Mouse (Mus musculus) heart, embryonic 11.5 days (tissue): Measurements from ENCODE around the gene Hdac9. TPM values are rescaled to one million over a fixed set of nuclear protein-coding genes. Genes with fewer than 3 reads are reported as not detected.

ENCODE experiments used
- ATAC-seq: fragments of 200-750 bp; cut with Nextera tagmentation; replicated peaks from 2 replicates; pipeline ENCODE4 v1.8.0; 2017; ENCODE audit warnings: moderate library complexity; ENCODE audit not compliant: insufficient number of reproducible peaks, low FRiP score, low TSS enrichment
- H3K27ac ChIP-seq: fragments of 300-500 bp; sonication (generic); 2 replicates; pipeline ENCODE4 v1.5.1; 2014; ENCODE audit warnings: mild to moderate bottlenecking, low read depth, low read length
- H3K27me3 ChIP-seq: fragments of 300-500 bp; sonication (generic); 2 replicates; pipeline ENCODE4 v1.6.1; 2014; ENCODE audit warnings: mild to moderate bottlenecking, low read length, mixed read lengths; ENCODE audit not compliant: control insufficient read depth, insufficient read depth
- H3K36me3 ChIP-seq: fragments of 300-500 bp; sonication (generic); 2 replicates; pipeline ENCODE4 v1.6.1; 2014; ENCODE audit warnings: mild to moderate bottlenecking, low read length, moderate library complexity, mixed read lengths; ENCODE audit not compliant: control insufficient read depth, insufficient read depth
- H3K4me1 ChIP-seq: fragments of 300-500 bp; sonication (generic); 2 replicates; pipeline ENCODE4 v1.6.1; 2014; ENCODE audit warnings: low read length; ENCODE audit not compliant: control insufficient read depth, insufficient read depth
- H3K4me2 ChIP-seq: fragments of 300-500 bp; sonication (generic); 2 replicates; pipeline ENCODE4 v1.6.1; 2014; ENCODE audit warnings: mild to moderate bottlenecking, moderate library complexity
- H3K4me3 ChIP-seq: fragments of 300-500 bp; sonication (generic); 2 replicates; pipeline ENCODE4 v1.5.1; 2014; ENCODE audit warnings: low read depth, low read length
- H3K9ac ChIP-seq: fragments of 300-500 bp; sonication (generic); 2 replicates; pipeline ENCODE4 v1.6.1; 2014; ENCODE audit warnings: mild to moderate bottlenecking, low read depth, low read length, moderate library complexity
- H3K9me3 ChIP-seq: fragments of 300-500 bp; sonication (generic); replicated peaks from 2 replicates; pipeline ENCODE4 v1.6.1; 2016; ENCODE audit warnings: low read length; ENCODE audit not compliant: control insufficient read depth
- WGBS: fragments of 180-500 bp; shearing (Covaris S2); extraction: QIAGEN DNeasy Blood & Tissue Kit; methylation state at CpG from one replicate; pipeline ENCODE4 v1.1.7; 2014; ENCODE audit not compliant: insufficient replicate concordance; 5-methylcytosine and 5-hydroxymethylcytosine counted together
- polyA plus RNA-seq: library from polyadenylated mRNA; unstranded; fragments of >200 nt; fragmentation: Nextera tagmentation; extraction: Ambion mirVana; gene quantifications from 2 replicates; pipeline ENCODE4 v1.2.1, GENCODE M21; 2014

The Hdac9 gene
- polyA plus RNA-seq, 1 experiment from 2014 or later = 29.3 TPM

DNA sequence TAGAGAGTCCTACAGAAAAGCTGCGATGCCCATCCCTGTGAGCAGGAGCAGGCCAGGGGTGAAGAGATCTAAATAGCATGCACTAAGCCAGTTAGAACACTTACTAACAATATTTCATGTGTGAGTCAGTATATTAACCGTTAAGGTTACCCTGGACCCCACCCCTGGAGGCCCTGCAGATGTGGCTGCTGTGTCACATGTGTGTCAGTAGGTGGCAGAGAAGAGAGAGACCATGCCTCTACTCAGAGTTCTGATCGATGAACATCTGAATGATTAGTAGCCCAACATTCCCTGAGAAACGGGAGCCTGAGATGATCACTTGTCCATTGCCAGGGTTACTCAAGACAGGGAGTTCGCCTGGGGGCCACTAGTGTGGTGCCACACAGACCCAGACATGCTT lies 22.0 kb downstream of the Hdac9 start:
- Histone ChIP-seq H3K36me3 (no peaks in the 10 kb centered on the region), H3K27ac (no peak overlapping the region), H3K9ac (no peak overlapping the region), H3K4me3 (no peak overlapping the region), H3K4me2 (no peak overlapping the region), H3K27me3 (no peaks in the 10 kb centered on the region), H3K4me1 (no peaks in the 10 kb centered on the region), H3K9me3 (no peaks in the 10 kb centered on the region)
- no peak for ATAC-seq
- WGBS = 68% methylated on average over 5 of the region's 5 CpGs

DNA sequence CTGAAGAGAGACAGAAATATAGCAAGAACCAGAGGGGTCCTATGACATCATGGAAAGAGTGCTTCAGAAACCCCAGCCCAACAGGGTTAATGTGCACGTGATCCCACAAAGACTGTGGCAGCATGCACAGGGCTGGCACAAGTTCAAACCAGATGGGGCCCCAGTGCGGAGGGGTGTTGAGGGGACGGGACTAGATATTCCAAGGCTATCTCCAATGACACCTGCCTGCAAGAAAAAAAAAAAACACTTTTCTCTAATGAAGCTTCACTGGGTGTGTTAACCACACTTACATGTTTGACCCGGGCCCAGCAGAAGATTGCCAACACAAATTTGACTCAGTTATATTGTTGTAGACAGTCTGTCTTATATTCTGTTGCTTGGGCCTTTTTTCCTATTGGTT lies 28.2 kb downstream of the Hdac9 start:
- H3K27me3 ChIP-seq = no peaks in the 10 kb centered on the region
- WGBS = 86% methylated on average over 4 of the region's 4 CpGs
- H3K4me1 ChIP-seq = no peaks in the 10 kb centered on the region
- H3K36me3 ChIP-seq = no peaks in the 10 kb centered on the region
- H3K9me3 ChIP-seq = no peaks in the 10 kb centered on the region
- ATAC-seq = no peak
- no peak overlapping the region for H3K4me3 ChIP-seq
- no peak overlapping the region for H3K4me2 ChIP-seq
- H3K27ac ChIP-seq = no peak overlapping the region
- H3K9ac ChIP-seq = no peak overlapping the region

DNA sequence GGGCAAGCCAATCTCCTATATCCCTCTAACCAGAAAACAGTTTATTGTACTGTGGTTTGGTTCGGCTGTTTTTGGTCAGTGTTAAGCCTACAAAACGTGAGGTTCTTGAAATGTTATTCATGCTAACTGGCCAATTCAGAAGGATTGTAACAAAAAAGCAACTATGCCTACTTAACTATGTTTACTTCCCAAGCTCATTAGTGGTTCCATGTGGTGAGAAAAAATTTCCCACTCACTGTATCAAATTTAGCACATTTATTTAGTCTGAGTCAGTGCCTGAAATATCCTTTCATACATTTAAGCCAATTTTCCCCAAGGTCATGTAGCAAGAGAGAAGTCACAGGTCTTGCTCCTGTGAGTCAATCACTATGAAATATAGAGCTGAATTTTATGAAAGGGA lies 42.0 kb downstream of the Hdac9 start:
- Histone ChIP-seq H3K27me3 (no peaks in the 10 kb centered on the region), H3K36me3 (no peaks in the 10 kb centered on the region), H3K4me3 (no peak overlapping the region), H3K9me3 (no peaks in the 10 kb centered on the region), H3K4me1 (no peaks in the 10 kb centered on the region), H3K27ac (no peak overlapping the region), H3K4me2 (no peak overlapping the region), H3K9ac (no peak overlapping the region)
- no peak for ATAC-seq
- 66% methylated on average over 2 of the region's 2 CpGs for WGBS

DNA sequence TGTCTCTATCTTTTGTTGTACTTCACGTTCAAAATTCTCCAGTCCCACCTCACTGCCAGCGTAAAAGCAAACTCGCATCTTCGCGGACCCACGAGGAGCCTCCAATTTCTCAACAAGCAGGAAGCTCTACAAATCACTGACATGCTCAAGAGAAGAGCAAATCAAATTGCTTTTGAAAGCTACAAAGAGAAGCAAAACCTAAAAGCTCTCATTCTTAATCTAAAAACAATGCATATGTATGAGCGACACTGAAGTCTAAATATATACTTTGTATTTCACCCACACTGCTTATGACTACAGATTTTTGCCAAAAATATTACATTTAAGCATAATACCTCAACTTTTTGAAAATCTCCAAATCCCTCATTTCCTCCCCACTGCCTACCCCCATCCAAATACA lies 45.9 kb downstream of the Hdac9 start:
- Histone ChIP-seq H3K27me3 (no peaks in the 10 kb centered on the region), H3K36me3 (no peaks in the 10 kb centered on the region), H3K9ac (no peak overlapping the region), H3K9me3 (no peaks in the 10 kb centered on the region), H3K4me2 (no peak overlapping the region), H3K4me3 (no peak overlapping the region), H3K4me1 (no peaks in the 10 kb centered on the region), H3K27ac (no peak overlapping the region)
- ATAC-seq = no peak
- WGBS = 71% methylated on average over 7 of the region's 7 CpGs

DNA sequence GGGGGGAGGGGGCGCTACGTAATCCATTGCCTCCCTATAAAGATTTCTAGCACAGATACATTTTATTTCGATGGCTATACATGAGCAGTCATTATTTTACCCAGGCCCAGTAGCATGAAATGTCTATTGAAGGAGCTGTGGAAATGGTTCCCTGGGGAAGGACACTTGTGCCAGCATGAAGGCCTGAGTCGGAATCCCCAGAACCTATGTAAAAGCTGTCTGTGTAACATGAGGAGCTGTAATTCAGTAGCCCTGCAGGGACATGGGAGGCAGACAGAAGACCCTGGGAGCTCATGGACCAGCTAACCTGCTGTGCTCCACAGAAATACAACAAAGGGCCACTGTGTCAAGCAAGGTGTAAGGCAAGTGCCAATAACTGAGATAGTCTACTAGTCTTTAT lies 75.7 kb downstream of the Hdac9 start:
- WGBS = 85% methylated on average over 4 of the region's 4 CpGs
- no peaks in the 10 kb centered on the region for H3K27me3 ChIP-seq
- no peak overlapping the region for H3K9ac ChIP-seq
- no peak overlapping the region for H3K4me2 ChIP-seq
- no peak for ATAC-seq
- H3K36me3 ChIP-seq = no peaks in the 10 kb centered on the region
- no peaks in the 10 kb centered on the region for H3K4me1 ChIP-seq
- H3K27ac ChIP-seq = no peak overlapping the region
- H3K4me3 ChIP-seq = no peak overlapping the region
- no peaks in the 10 kb centered on the region for H3K9me3 ChIP-seq

DNA sequence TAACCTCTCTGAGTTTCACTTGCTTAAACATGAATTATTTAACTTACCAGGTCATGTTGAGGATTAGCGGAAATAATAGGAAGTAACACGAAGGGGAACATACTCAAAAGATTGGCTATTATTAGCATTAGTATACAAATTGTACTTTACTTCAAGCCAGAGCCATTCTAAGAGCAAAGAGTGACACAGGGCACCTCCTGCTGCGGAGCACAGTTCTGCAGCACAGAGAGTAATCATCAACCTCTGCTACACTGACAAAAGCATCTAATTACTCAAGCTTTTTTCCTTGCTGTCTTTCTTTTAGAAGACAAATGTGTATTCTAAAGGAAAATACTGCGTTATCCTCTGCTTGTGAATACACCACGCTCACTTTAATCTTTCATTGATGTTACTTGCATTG lies 79.6 kb downstream of the Hdac9 start:
- 73% methylated on average over 5 of the region's 5 CpGs for WGBS
- H3K36me3 ChIP-seq = no peaks in the 10 kb centered on the region
- H3K4me2 ChIP-seq = no peak overlapping the region
- no peaks in the 10 kb centered on the region for H3K9me3 ChIP-seq
- no peak overlapping the region for H3K9ac ChIP-seq
- no peak for ATAC-seq
- no peak overlapping the region for H3K27ac ChIP-seq
- H3K4me1 ChIP-seq = no peaks in the 10 kb centered on the region
- H3K4me3 ChIP-seq = no peak overlapping the region
- H3K27me3 ChIP-seq = no peaks in the 10 kb centered on the region

DNA sequence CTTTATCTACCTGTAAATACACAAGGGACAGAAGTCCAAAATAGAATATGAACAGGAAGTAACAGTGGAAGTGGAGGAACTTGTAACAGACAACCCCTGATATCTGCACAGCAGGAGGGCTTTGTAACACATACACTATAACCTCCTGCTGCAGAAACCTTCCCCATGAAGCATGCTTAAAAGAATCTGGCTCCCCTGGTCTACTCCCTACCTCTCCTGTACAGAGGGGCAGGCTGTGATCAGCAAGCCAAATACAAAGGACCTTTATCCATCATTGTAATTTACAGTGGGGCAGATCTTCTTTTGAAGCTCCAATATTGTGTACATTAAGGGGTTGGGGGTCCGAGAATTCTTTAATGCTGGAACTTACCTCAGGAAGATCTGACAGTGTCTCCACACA lies 80.0 kb downstream of the Hdac9 start:
- 61% methylated on average over 1 of the region's 1 CpGs for WGBS
- H3K27ac ChIP-seq = no peak overlapping the region

DNA sequence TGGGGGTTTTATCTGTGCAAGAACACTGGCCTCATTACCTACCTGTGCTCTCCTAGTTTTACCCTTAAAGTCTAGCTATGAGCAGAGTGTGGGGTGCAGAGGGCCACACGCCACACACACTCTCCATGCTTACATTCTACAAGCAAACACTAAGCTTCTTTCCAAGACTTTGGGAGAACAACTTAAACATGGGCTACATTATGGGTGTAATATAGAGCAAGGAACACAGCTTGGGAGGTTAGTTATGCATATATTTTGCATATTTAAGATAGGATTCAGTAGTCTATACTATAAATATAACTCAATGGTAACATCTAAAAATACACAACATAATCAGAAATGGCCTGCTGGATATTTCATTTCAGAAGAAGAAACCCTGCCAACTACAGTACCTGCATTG lies 80.8 kb downstream of the Hdac9 start:
- no peaks in the 10 kb centered on the region for H3K36me3 ChIP-seq
- no peaks in the 10 kb centered on the region for H3K27me3 ChIP-seq
- no peak overlapping the region for H3K4me3 ChIP-seq
- H3K27ac ChIP-seq = no peak overlapping the region
- 80% methylated on average over 1 of the region's 1 CpGs for WGBS
- H3K4me2 ChIP-seq = no peak overlapping the region
- no peak overlapping the region for H3K9ac ChIP-seq
- H3K9me3 ChIP-seq = no peaks in the 10 kb centered on the region
- no peaks in the 10 kb centered on the region for H3K4me1 ChIP-seq
- no peak for ATAC-seq

More for the DNA sequence above, 80.0 kb downstream of the Hdac9 start:
- no peak overlapping the region for H3K4me3 ChIP-seq
- no peaks in the 10 kb centered on the region for H3K9me3 ChIP-seq
- H3K4me2 ChIP-seq = no peak overlapping the region
- no peaks in the 10 kb centered on the region for H3K4me1 ChIP-seq
- H3K9ac ChIP-seq = no peak overlapping the region
- no peak for ATAC-seq
- no peaks in the 10 kb centered on the region for H3K27me3 ChIP-seq
- H3K36me3 ChIP-seq = no peaks in the 10 kb centered on the region

DNA sequence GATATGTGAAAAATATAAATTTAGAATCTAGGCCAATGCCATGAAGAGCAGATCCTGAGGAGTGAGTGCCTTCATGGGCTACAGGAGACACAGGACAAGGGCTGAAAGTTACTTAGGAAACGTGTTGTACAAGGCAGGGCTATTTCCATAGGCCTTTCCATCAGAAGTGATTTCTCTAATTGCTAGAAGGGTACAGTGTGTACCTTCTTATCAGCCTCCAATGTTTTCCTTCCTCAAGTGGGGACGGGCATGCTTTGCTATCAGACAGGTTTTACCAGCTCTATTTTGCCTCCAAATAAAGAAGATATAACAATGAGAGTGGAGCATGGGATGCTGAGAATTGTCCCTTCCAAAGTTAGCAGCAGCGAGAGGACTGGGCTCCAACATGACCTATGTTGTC lies 81.4 kb downstream of the Hdac9 start:
- H3K27ac ChIP-seq = no peak overlapping the region
- H3K36me3 ChIP-seq = no peaks in the 10 kb centered on the region
- no peak for ATAC-seq
- WGBS = 51% methylated on average over 3 of the region's 3 CpGs
- no peaks in the 10 kb centered on the region for H3K27me3 ChIP-seq
- no peak overlapping the region for H3K4me2 ChIP-seq
- no peaks in the 10 kb centered on the region for H3K9me3 ChIP-seq
- H3K9ac ChIP-seq = no peak overlapping the region
- no peak overlapping the region for H3K4me3 ChIP-seq
- no peaks in the 10 kb centered on the region for H3K4me1 ChIP-seq
